Mouse (Mus musculus) forelimb bud, embryonic 11.5 days (tissue): Measurements from ENCODE around the gene Adgrf4.

Experiments used
- DNase-seq: peaks from one replicate; pipeline ENCODE4 v3.0.0-alpha.2; 2012; ENCODE audit warnings: low read depth, low spot score

The Adgrf4 gene

GRCm38 (mm10) chr17:42692136-42692535, at the start of gene Adgrf4:
Gene Adgrf4 (minus strand): TSS chr17:42692284.
- no peak for DNase-seq

GRCm38 (mm10) chr17:42741801-42742217, 49.7 kb upstream of the Adgrf4 start, which contains the start of gene Adgrf2:
Gene Adgrf2 (minus strand): TSS chr17:42742179.
- peak; percentile 2 for DNase-seq

DNA sequence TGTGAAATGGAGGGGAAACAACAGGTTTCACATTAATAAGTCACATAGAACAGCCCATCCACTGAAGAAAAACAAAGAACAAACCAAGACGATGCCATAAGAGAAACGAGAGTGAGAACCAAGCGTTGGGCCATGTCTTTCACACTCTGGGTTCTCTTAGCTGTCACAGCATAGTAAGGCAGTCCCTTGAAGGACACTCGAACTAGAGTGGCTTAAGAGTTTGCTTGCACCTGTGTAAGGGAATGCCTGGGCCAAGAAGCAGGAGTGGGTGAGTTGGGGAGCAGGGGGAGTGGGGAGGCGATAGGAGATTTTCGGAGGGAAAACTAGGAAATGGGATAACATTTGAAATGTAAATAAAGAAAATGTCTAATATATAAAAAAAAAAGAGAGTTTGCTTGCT, 46.7 kb upstream of the Adgrf4 start:
- DNase-seq, result no peak

DNA sequence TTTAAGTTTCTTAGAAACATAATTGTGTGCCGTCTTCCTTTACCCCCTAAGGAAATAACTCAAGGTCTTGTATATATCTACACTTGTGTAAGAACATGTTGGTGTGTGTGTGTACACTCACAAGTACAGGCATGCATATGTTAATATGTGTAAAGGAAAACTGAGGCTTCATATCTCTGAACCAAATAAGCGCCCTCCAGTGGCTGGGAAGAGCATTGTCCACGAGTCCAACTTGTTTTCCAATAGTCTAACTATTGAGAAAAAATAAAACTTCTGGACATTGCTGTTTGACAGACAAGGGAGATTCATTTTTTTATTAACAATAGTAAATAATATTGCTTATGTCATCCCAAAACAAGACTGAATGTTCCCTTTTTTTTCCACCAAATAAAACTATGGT, 25.1 kb upstream of the Adgrf4 start:
- DNase-seq, result no peak

- DNase-seq, result no peak
Observed at GRCm38 (mm10) chr17:42714991-42715390, 22.9 kb upstream of the Adgrf4 start.

GRCm38 (mm10) chr17:42710717-42711116, 18.6 kb upstream of the Adgrf4 start:
- DNase-seq, result no peak

- no peak for DNase-seq
Observed at GRCm38 (mm10) chr17:42705611-42706010, 13.5 kb upstream of the Adgrf4 start.

DNA sequence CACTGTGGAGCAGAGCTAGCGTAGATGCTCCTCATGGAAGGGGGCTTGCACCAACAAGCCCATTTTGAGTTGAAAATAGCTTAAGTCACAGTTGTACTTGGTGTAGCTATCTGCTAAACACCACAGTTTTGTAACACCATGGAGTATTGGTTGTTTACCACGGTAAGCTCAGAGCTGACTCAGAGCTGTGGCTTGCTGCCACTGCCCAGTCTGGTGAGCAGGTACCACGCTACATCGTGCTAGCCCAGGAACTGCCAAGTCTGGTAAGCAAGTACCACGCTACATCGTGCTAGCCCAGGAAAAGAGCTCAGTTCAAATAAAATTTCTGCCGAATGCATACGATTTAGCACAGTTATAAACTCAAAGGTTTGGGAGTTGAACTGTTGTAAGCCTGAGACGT, 10.1 kb upstream of the Adgrf4 start:
- DNase-seq, result no peak

GRCm38 (mm10) chr17:42694730-42695129, 2.6 kb upstream of the Adgrf4 start:
- DNase-seq, result no peak

DNA sequence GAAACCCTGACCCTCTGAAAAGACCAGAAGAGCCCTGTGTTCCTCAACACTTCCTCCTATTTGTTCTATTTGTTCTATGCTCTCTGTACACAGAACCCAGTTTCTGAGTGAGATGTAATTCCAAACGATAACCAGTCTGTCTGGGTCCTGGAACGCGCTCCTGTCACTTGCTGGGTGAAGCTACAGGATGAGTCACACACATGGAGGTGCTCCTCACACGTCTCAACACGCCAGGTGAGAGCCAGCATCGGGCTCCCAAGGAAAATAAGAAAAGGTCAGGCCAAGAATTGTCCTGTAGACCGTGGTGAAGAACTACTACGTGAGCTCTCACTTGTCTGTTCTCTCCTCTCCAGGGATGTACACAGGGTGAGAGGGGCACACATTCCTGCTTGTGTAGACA, 1.6 kb downstream of the Adgrf4 start:
- no peak for DNase-seq

- peak; percentile 81 for DNase-seq
Observed at GRCm38 (mm10) chr17:42658634-42659422, 33.3 kb downstream of the Adgrf4 start.

GRCm38 (mm10) chr17:42643416-42643815, 48.7 kb downstream of the Adgrf4 start:
- DNase-seq, result no peak

DNA sequence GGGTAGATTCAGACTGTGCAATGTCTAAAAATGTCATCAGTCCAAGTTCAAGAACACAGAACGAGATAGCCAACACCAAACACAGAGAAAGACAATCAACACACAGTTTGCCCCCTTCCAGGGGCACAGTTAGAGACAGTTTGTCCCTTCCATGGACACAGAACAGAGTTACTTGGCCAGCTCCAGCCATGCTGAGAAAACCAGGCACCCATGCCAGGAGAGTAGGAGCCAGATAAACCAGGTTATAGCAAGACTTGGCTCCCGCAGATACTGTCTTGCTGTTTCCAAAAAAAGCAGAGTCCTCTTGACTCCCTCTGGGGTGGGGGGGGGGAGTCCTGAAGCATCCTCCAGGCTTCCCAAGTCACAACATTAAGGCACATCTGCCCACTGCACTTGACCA, 61.9 kb downstream of the Adgrf4 start:
- no peak for DNase-seq

GRCm38 (mm10) chr17:42613043-42613737, 78.9 kb downstream of the Adgrf4 start:
- DNase-seq, result peak; percentile 73

GRCm38 (mm10) chr17:42611295-42611694, 80.8 kb downstream of the Adgrf4 start, which contains the start of gene Opn5:
Gene Opn5 (minus strand): TSS chr17:42611395.
- DNase-seq, result no peak

DNA sequence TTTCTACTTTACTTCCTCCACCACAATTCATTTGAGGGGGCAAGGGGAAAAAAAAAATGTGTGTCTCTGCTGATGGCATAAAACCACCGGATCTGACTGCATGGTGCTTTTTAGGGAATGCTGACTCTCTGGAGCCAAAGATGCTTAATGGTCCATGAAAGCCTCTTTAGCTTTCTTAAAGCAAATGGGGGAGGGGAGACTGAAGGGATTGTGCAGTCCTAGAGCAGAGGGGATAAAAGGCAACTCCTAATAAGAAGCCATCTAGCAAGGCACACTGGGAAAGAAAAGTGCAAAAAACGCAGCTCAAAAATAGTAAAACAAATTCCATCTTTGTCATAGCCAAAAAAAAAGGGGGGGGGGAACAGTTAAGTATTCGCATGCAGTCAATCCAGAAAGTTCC, 83.8 kb downstream of the Adgrf4 start:
- DNase-seq, result no peak
